Mouse (Mus musculus): Measurements from ENCODE around the gene Ilkap. TPM values are rescaled to one million over a fixed set of nuclear protein-coding genes. Genes with fewer than 3 reads are reported as not detected.
A peak's percentile ranks its signal among the peaks of the same experiment; 100 is the strongest.

Ilkap gene
- total and polyA plus RNA-seq, 3 experiments: 131 to 145 TPM; not detected in 1

DNA sequence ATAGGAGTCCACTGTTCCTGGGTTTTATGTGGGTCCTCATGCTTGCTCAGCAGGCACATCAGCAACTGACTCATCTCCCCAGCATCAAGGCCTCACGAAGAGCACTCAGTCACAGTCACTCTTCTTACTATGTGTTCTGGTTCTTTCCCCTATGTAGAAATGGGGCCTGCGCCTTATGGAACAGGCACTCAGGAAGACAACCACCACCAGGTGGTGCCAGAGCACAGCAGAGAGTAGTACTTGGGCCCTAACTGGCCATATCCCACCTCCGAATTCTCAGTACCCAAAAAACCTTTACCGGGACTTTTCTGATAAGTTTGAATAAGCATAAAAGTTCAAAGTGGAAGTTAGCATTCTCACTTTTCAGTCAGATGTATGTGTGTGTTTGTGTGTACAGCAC lies 30.0 kb upstream of the Ilkap start (continued):
- TF ChIP-seq SMC3 (IDR thresholded peaks at IDR 0.05; ENCODE audit: low read depth, low read length): peak; percentile 87
- TF ChIP-seq RAD21 (IDR thresholded peaks at IDR 0.05; ENCODE audit: low read depth, low read length): peak; percentile 88
- TF ChIP-seq ZC3H11A (IDR thresholded peaks at IDR 0.05; ENCODE audit: low read depth, low read length): peak; percentile 68
- no peak for TF ChIP-seq USF2 (IDR thresholded peaks at IDR 0.05; ENCODE audit: borderline replicate concordance in 1 of 2, insufficient read depth in 1 of 2, low read depth in 1 of 2, low read length in 2 of 2)
- no peak for TF ChIP-seq POLR2A (IDR thresholded peaks at IDR 0.05; ENCODE audit: control insufficient read depth in 1 of 2, insufficient read depth in 1 of 2, low read depth in 1 of 2, low read length in 2 of 2, poor library complexity in 1 of 2)
- no peak for TF ChIP-seq TBP (IDR thresholded peaks at IDR 0.05; ENCODE audit: low read depth, low read length)

- no peaks in the 10 kb centered on the region for H3K9me3 ChIP-seq (replicated peaks; ENCODE audit: insufficient read depth, low read length)
- H3K36me3 ChIP-seq (ENCODE audit: control insufficient read depth in 1 of 2, insufficient read depth in 2 of 2, low read length in 2 of 2): no peaks in the 10 kb centered on the region; a peak in 1 of 4 replicates
- no peak overlapping the region for H3K4me3 ChIP-seq (ENCODE audit: control insufficient read depth in 1 of 2, insufficient read depth in 1 of 2, low read depth in 2 of 2, low read length in 2 of 2)
- H3K4me1 ChIP-seq (ENCODE audit: control insufficient read depth in 1 of 2, insufficient read depth in 2 of 2, low read length in 2 of 2): no peaks in the 10 kb centered on the region
- H3K27ac ChIP-seq (ENCODE audit: control insufficient read depth, low read depth, low read length): no peak overlapping the region
- no peak overlapping the region for H3K9ac ChIP-seq (ENCODE audit: control insufficient read depth, low read depth, low read length, poor library complexity, severe bottlenecking)
- DNase-seq (ENCODE audit: low read depth, low spot score): no peak
- H3K79me2 ChIP-seq (ENCODE audit: control insufficient read depth, insufficient read depth, low read length, poor library complexity): no peaks in the 10 kb centered on the region
- no peak for TF ChIP-seq MYC (IDR thresholded peaks at IDR 0.05; ENCODE audit: low read depth, low read length)
- no peak for TF ChIP-seq MAFK (IDR thresholded peaks at IDR 0.05; ENCODE audit: borderline replicate concordance, low read depth, low read length)
- TF ChIP-seq POLR2AphosphoS2 (IDR thresholded peaks at IDR 0.05; ENCODE audit: low read length): no peak
- TF ChIP-seq RCOR1 (IDR thresholded peaks at IDR 0.05; ENCODE audit: low read depth, low read length): no peak
- no peak for TF ChIP-seq MAX (IDR thresholded peaks at IDR 0.05; ENCODE audit: low read length)
- no peak for TF ChIP-seq ETS1 (IDR thresholded peaks at IDR 0.05; ENCODE audit: low read depth, low read length)
- no peak for TF ChIP-seq BHLHE40 (IDR thresholded peaks at IDR 0.05; ENCODE audit: borderline replicate concordance, low read depth, low read length)
- TF ChIP-seq ELF1 (IDR thresholded peaks at IDR 0.05; ENCODE audit: low read depth, low read length): no peak
- TF ChIP-seq ZC3H11A (IDR thresholded peaks at IDR 0.05; ENCODE audit: low read depth, low read length): no peak
- TF ChIP-seq TAL1 (IDR thresholded peaks at IDR 0.05; ENCODE audit: low read length): no peak
- TF ChIP-seq USF2 (IDR thresholded peaks at IDR 0.05; ENCODE audit: borderline replicate concordance in 1 of 2, insufficient read depth in 1 of 2, low read depth in 1 of 2, low read length in 2 of 2): no peak
- no peak for TF ChIP-seq USF1 (IDR thresholded peaks at IDR 0.05; ENCODE audit: low read depth, low read length)
- no peak for TF ChIP-seq E2F4 (IDR thresholded peaks at IDR 0.05; ENCODE audit: borderline replicate concordance, low read depth, low read length)
- no peak for TF ChIP-seq NRF1 (IDR thresholded peaks at IDR 0.05; ENCODE audit: insufficient read depth, low read depth, low read length, poor library complexity, severe bottlenecking)
- no peak for TF ChIP-seq UBTF (IDR thresholded peaks at IDR 0.05; ENCODE audit: borderline replicate concordance, insufficient read depth, low read depth, low read length)
- no peak for TF ChIP-seq GABPA (IDR thresholded peaks at IDR 0.05; ENCODE audit: low read depth, low read length)
- TF ChIP-seq ZMIZ1 (IDR thresholded peaks at IDR 0.05; ENCODE audit: low read depth, low read length): no peak
- no peak for TF ChIP-seq MAZ (IDR thresholded peaks at IDR 0.05; ENCODE audit: low read depth, low read length)
- no peak for TF ChIP-seq TBP (IDR thresholded peaks at IDR 0.05; ENCODE audit: low read depth, low read length)
- no peaks in the 10 kb centered on the region for H3K27me3 ChIP-seq (ENCODE audit: control insufficient read depth in 1 of 2, insufficient read depth in 2 of 2, low read length in 2 of 2)
Measured at GRCm38 (mm10) chr1:91426397-91426796, 27.8 kb upstream of the Ilkap start.
